Mouse (Mus musculus) embryonic facial prominence, embryonic 12.5 days (tissue): ENCODE measurements around the gene Abcb10. TPM values are rescaled to one million over a fixed set of nuclear protein-coding genes. Genes with fewer than 3 reads are reported as not detected.

Source experiments
- ATAC-seq: fragments of 200-750 bp; cut with Nextera tagmentation; 2 replicates; pipeline ENCODE4 v1.8.0; 2017; ENCODE audit not compliant: insufficient number of reproducible peaks, insufficient read depth, low FRiP score, low TSS enrichment
- H3K27ac ChIP-seq: fragments of 300-500 bp; sonication (generic); 2 replicates; pipeline ENCODE4 v1.5.1; 2016; ENCODE audit warnings: mild to moderate bottlenecking
- H3K27me3 ChIP-seq: fragments of 300-500 bp; sonication (generic); 2 replicates; pipeline ENCODE4 v1.6.1; 2016; ENCODE audit warnings: mild to moderate bottlenecking, moderate library complexity
- H3K36me3 ChIP-seq: fragments of 300-500 bp; sonication (generic); 2 replicates; pipeline ENCODE4 v1.6.1; 2016; ENCODE audit warnings: mild to moderate bottlenecking
- H3K4me1 ChIP-seq: fragments of 300-500 bp; sonication (generic); 2 replicates; pipeline ENCODE4 v1.6.1; 2016
- H3K4me2 ChIP-seq: fragments of 300-500 bp; sonication (generic); replicated peaks from 2 replicates; pipeline ENCODE4 v1.6.1; 2016; ENCODE audit warnings: mild to moderate bottlenecking, moderate library complexity
- H3K4me3 ChIP-seq: fragments of 300-500 bp; sonication (generic); 2 replicates; pipeline ENCODE4 v1.5.1; 2016; ENCODE audit warnings: mild to moderate bottlenecking
- H3K9ac ChIP-seq: fragments of 300-500 bp; sonication (generic); 2 replicates; pipeline ENCODE4 v1.6.1; 2016; ENCODE audit warnings: mild to moderate bottlenecking, moderate library complexity
- H3K9me3 ChIP-seq: fragments of 300-500 bp; sonication (generic); 2 replicates; pipeline ENCODE4 v1.6.1; 2016; ENCODE audit warnings: mild to moderate bottlenecking, moderate library complexity
- WGBS: fragments of 180-500 bp; shearing (Covaris S2); methylation state at CpG from one replicate; pipeline ENCODE4 v1.1.7; 2016; 5-methylcytosine and 5-hydroxymethylcytosine counted together
- polyA plus RNA-seq: library from polyadenylated mRNA; unstranded; fragments of >200 nt; fragmentation: Nextera tagmentation; extraction: Ambion mirVana; gene quantifications from 2 replicates; pipeline ENCODE4 v1.2.1, GENCODE M21; 2016

The Abcb10 gene
- polyA plus RNA-seq, 1 experiment from 2014 or later, result 21.7 TPM

DNA sequence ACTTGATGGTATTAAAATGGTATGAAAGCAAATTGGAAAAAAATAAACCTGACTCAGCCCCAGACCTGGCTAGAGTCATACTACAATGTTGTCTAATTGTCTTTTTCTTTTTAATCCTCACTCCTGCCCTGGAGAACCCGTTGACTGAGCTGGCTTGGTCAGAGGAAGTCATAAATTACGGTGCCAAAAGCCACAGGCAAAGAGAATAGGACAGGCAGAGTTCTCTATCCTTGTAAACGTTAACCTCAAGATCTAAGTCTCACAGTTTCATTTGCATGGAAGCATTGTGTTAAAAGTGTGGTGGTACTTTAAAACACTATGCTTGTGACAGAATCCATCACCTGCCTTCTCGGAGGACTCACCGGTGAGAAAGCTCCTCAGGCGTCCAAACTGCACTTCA, 24.9 kb upstream of the Abcb10 start:
- no peak for ATAC-seq
- Histone ChIP-seq H3K27me3 (no peaks in the 10 kb centered on the region), H3K27ac (no peak overlapping the region), H3K4me2 (no peak overlapping the region), H3K36me3 (peaks cover 69% of the 10 kb centered on the region), H3K9ac (no peak overlapping the region), H3K9me3 (no peaks in the 10 kb centered on the region), H3K4me3 (no peak overlapping the region), H3K4me1 (no peaks in the 10 kb centered on the region)
- 93% methylated on average over 6 of the region's 6 CpGs for WGBS

DNA sequence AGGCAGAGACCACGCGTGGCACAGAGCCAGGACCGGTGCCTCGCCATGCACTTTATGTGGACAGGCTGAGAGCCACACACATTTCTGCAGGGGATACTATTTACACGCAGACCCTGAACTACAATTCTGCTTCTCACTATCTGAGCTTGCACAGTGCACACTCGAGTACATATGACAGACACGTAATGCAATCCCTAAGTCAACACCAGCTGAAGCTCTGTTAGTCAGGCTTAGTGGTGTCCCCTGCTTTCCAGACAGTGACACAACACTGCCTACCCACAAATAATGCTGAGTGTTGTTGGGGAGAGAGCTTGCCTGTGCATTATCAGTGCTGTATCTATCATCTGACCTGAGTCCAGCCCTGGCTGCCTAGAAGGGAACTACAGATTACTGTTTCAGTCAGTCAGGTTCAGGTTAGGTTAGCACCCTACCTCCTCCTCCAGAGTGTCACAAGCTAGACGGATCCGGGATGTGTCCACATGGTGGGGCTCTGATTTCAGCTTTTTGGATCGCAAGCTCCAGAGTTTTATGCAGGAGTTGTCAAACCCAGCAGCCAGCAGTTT, 19.7 kb upstream of the Abcb10 start:
- Histone ChIP-seq H3K9me3 (no peaks in the 10 kb centered on the region), H3K27ac (no peak overlapping the region), H3K4me3 (no peak overlapping the region), H3K36me3 (peaks cover 75% of the 10 kb centered on the region), H3K4me1 (no peaks in the 10 kb centered on the region), H3K4me2 (no peak overlapping the region), H3K9ac (no peak overlapping the region), H3K27me3 (no peaks in the 10 kb centered on the region)
- WGBS, result 88% methylated on average over 10 of the region's 10 CpGs
- ATAC-seq, result no peak

DNA sequence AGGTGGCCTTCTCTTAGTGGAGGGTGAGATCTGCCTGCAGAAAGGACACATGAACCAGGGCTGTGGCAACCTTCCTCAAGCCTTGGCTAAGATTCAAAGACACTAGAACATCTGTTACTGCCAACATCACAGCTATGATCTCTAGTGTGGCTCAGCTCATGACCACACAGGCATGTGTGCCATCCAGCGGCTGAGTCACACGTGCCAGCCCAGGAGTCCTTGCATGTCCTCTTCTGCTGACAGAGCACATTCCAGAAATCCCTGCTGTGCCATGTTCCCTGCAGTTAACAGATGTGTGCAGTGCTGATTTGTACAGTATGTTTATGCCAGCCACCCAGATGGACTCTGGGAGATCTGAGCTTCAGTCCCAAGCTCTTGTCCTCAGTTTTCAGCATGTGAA, 16.6 kb upstream of the Abcb10 start:
- no peak for ATAC-seq
- WGBS, result 88% methylated on average over 2 of the region's 2 CpGs
- Histone ChIP-seq H3K9me3 (no peaks in the 10 kb centered on the region), H3K4me2 (no peak overlapping the region), H3K27ac (no peak overlapping the region), H3K4me3 (no peak overlapping the region), H3K4me1 (no peaks in the 10 kb centered on the region), H3K36me3 (peaks cover 67% of the 10 kb centered on the region), H3K27me3 (no peaks in the 10 kb centered on the region), H3K9ac (no peak overlapping the region)

DNA sequence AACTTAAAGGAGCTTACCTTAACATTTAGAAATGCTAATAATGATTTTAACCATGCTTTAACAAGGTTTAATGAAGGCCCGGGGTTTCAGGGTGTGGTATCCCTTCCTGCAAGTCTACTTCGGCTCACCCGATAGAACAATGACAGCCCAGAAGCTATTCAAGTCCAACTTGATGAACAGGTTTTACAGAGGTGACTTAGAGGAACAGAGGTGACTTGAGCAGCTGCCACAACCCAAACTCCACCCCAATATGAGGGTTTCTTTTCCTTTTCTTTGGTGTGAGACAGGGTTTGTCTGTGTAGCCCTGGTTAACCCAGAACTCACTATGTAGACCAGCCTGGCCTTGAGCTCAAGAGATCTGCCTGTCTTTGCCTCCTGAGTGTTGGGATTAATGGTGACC, 11.1 kb upstream of the Abcb10 start:
- 84% methylated on average over 3 of the region's 3 CpGs for WGBS
- Histone ChIP-seq H3K36me3 (peaks cover 29% of the 10 kb centered on the region), H3K4me2 (no peak overlapping the region), H3K9ac (no peak overlapping the region), H3K27ac (0 out of 2 replicates have a peak overlapping the region, but pooled peaks have one; percentile 11), H3K27me3 (no peaks in the 10 kb centered on the region), H3K4me3 (no peak overlapping the region), H3K4me1 (no peaks in the 10 kb centered on the region), H3K9me3 (no peaks in the 10 kb centered on the region)
- no peak for ATAC-seq

DNA sequence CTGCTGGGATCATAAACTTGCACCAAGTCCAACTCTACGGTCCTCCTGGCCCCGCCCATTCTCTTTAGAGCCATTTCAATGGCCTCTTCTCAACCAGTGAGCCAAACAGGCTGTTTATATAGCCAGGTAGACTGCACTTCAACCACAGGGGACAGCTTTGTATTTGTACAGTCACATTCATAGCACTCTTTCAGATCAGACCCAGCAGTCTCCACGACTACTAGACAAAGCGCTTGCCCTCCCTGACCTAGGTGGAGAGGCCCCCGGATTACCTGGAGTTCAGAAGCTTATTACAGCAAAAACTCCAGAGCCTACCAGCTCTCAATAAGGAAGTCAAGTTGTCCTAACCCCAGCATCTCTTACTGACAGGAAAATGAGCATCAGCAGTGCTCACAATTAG, 10.7 kb upstream of the Abcb10 start:
- H3K4me3 ChIP-seq, result no peak overlapping the region
- H3K4me1 ChIP-seq, result no peaks in the 10 kb centered on the region
- no peak overlapping the region for H3K9ac ChIP-seq
- no peak overlapping the region for H3K27ac ChIP-seq
- WGBS, result 87% methylated on average over 5 of the region's 5 CpGs
- H3K4me2 ChIP-seq, result no peak overlapping the region
- no peaks in the 10 kb centered on the region for H3K9me3 ChIP-seq
- ATAC-seq, result no peak
- no peaks in the 10 kb centered on the region for H3K27me3 ChIP-seq
- peaks cover 29% of the 10 kb centered on the region for H3K36me3 ChIP-seq

DNA sequence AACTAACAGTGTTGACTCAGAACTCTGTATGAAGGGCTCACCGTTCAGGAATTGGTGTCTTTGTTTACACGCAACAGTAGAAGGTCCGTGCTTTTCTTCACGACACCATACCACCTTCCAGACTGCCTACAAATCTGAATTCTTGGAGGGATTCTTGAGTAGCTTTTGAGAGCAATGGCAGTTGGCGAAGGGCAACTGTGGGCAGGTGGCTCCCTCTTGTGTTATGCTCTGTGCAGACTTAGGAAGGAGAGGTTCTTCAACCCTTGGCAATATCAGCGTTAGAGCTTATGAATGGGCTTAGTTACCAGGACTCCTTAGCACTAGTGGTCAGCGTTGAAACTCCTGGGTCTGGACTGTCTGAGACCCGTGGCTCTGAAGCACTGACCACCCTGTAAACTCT, 9.7 kb upstream of the Abcb10 start:
- ATAC-seq, result no peak

DNA sequence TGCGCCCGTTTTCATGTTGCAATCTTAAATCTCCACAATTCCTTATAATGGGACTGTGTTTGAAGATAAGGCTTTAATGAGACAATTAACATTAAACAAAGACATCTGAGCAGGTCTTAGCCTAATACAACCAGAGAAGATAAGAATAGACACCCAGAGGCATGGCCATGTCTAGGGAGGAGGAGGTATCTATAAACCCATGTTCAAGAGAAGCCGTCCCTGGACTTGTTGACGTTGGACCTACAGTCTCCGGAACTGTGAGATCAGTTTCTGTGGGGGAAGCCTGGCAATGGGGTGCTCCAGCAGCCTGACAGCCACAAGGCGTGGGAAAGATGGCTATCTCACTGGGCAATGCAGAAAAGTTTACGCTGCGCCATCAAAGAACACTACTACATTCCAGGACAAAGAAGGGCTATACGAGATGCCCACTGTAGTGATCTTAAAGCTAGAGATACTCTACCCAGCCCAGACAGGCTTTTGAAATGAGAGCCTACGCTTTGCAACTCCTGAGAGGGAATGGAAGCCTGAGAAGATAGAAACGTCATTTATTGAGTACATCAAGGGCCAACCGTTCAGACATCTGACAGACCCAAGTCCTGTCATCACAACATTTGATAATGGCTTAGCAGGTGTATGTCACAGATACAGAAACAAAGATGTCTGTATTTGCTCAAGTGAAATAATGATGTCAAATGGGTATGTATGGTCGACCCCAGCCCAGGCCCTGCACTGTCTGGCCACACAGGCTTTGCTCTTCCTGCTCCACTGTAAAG, 7.5 kb upstream of the Abcb10 start:
- H3K27me3 ChIP-seq, result no peaks in the 10 kb centered on the region
- no peak for ATAC-seq
- H3K9me3 ChIP-seq, result no peaks in the 10 kb centered on the region
- no peaks in the 10 kb centered on the region for H3K4me1 ChIP-seq
- H3K9ac ChIP-seq, result no peak overlapping the region
- H3K27ac ChIP-seq, result no peak overlapping the region
- WGBS, result 91% methylated on average over 13 of the region's 13 CpGs
- no peak overlapping the region for H3K4me3 ChIP-seq
- H3K4me2 ChIP-seq, result no peak overlapping the region
- H3K36me3 ChIP-seq, result peaks cover 11% of the 10 kb centered on the region; the same call in 1 of the 2 replicates

More for the DNA sequence above, 9.7 kb upstream of the Abcb10 start:
- 84% methylated on average over 8 of the region's 8 CpGs for WGBS
- Histone ChIP-seq H3K4me3 (no peak overlapping the region), H3K9ac (no peak overlapping the region), H3K27me3 (no peaks in the 10 kb centered on the region), H3K4me1 (no peaks in the 10 kb centered on the region), H3K27ac (no peak overlapping the region), H3K9me3 (no peaks in the 10 kb centered on the region), H3K36me3 (peaks cover 25% of the 10 kb centered on the region), H3K4me2 (no peak overlapping the region)

DNA sequence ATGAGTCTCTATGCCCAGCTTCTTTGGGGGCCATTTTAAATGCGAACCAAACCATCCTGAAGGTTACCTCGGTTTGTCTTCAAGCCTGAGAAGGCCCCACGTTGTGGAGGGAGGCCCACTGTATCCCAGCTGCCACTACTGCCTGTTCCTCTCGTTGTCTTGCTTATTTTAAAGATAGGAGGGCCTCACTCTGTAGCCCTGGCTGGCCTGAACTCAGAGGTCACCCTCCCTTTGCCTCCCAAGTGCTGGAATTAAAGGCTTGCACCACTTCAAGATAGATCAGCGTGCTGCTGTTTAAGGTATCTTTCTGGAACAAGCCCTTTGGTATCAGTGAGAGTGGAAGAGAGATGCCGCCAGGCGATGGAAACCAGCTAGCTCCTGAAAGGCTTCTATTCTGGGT, 6.2 kb upstream of the Abcb10 start:
- no peak for ATAC-seq
- Histone ChIP-seq H3K36me3 (0 out of 2 replicates have a peak, but pooled peaks cover under 1% of the 10 kb centered on the region), H3K4me2 (no peak overlapping the region), H3K27ac (no peak overlapping the region), H3K4me1 (no peaks in the 10 kb centered on the region), H3K4me3 (no peak overlapping the region), H3K9ac (no peak overlapping the region), H3K9me3 (no peaks in the 10 kb centered on the region), H3K27me3 (no peaks in the 10 kb centered on the region)
- WGBS, result 72% methylated on average over 7 of the region's 7 CpGs

DNA sequence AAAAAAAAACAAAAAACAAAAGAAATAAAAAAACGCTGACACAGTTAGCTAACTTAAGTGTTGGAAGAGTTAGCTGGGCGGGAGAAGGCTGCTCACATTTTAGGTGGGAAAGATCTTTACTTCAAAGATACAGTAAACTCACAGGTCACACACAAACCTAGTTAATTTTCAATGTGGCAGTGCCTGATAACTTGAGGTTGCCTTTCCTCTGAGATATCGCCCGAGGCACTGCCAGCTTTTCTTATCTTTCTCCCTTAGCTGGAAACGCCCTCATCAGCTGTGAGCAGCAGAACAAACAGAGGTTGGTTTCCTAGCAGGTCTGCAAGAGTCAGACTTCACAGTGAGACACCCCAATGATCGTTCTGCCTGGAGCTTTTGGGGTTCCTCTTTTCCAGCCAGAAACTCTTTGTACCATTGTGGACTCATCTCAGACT, 5.7 kb upstream of the Abcb10 start:
- ATAC-seq, result no peak
- H3K27me3 ChIP-seq, result no peaks in the 10 kb centered on the region
- WGBS, result 58% methylated on average over 6 of the region's 6 CpGs
- no peak overlapping the region for H3K27ac ChIP-seq
- no peak overlapping the region for H3K4me3 ChIP-seq
- H3K36me3 ChIP-seq, result no peaks in the 10 kb centered on the region
- no peak overlapping the region for H3K9ac ChIP-seq
- no peak overlapping the region for H3K4me2 ChIP-seq
- H3K4me1 ChIP-seq, result no peaks in the 10 kb centered on the region
- H3K9me3 ChIP-seq, result no peaks in the 10 kb centered on the region

DNA sequence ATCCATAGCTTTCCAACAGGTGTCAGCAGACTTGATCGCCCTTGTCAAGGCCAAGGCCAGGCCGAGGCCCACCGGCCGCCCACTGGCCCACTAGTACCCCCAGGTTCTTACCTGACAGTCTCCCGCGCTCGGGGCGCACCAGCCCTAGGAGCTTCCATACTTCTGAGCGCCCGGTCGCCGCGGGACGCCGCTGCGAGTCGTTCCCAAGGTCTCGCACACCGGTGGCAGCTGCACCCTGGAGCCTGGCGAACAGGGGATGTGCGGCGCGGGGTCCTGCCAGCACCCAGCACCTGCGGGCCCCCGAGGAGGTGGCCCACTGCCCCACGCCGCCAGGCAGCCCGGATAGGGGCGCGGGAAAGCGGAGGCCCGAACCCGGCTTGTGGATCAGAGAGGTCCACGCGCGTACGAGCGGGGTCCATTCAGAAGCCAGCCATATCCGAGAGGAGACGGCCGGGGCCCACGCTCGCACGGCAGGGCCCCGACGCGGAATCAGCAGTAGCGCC, 580 bp downstream of the Abcb10 start:
- peak overlapping the region; percentile 92 for H3K4me2 ChIP-seq
- H3K27me3 ChIP-seq, result no peaks in the 10 kb centered on the region
- no peaks in the 10 kb centered on the region for H3K36me3 ChIP-seq
- peak; percentile 7; the same call in 1 of the 2 replicates for ATAC-seq
- H3K4me3 ChIP-seq, result peak overlapping the region; percentile 76
- under 1% methylated on average over 48 of the region's 48 CpGs for WGBS
- no peaks in the 10 kb centered on the region for H3K9me3 ChIP-seq
- peak overlapping the region; percentile 83 for H3K27ac ChIP-seq
- peak overlapping the region; percentile 82 for H3K9ac ChIP-seq
- peaks cover 8% of the 10 kb centered on the region; the same call in 1 of the 2 replicates for H3K4me1 ChIP-seq

DNA sequence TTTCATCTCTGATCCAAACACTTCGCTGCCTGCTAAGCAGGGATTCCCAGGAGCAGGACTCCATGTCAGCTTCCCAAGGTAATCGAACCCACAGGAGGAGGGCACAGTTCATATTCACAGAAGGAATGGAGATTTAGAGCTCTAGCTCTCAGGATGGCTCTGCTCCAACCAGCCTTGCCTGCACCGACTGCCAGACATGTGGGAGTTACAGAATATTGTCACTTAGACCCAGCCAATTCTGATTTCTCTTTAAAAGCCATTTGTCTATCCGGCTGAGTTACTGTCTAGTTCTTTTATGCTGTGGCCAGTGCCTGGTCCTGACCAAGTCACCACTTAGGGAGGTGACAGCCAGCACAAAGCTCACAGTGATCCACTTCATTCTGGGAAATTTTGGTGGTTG, 1.2 kb downstream of the Abcb10 start:
- H3K4me3 ChIP-seq, result peak overlapping the region; percentile 76
- peaks cover 8% of the 10 kb centered on the region; the same call in 1 of the 2 replicates for H3K4me1 ChIP-seq
- H3K9me3 ChIP-seq, result no peaks in the 10 kb centered on the region
- no peak overlapping the region for H3K9ac ChIP-seq
- H3K27ac ChIP-seq, result no peak overlapping the region
- H3K27me3 ChIP-seq, result no peaks in the 10 kb centered on the region
- ATAC-seq, result no peak
- WGBS, result 45% methylated on average over 4 of the region's 4 CpGs
- H3K36me3 ChIP-seq, result no peaks in the 10 kb centered on the region
- peak overlapping the region; percentile 92 for H3K4me2 ChIP-seq

DNA sequence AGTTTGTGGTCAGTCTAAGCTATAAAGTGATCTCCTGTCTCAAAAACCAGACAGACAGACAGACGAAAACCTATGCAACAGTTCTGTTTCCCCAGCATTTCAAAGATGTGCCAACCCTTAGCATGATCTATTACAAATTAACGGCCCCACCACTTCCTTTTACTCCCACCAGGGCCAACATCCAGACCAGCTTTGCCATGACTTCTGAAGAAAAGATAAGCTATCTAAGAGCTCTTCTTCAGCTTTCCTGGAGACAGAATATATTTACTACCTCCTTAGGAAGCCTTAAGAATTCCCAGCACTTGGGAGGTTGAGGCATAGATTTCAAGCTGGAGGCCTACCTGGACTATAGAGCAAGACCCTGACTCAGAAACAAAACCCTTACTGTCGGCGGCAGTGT, 2.7 kb downstream of the Abcb10 start:
- Histone ChIP-seq H3K4me2 (no peak overlapping the region), H3K4me1 (peaks cover 8% of the 10 kb centered on the region; the same call in 1 of the 2 replicates), H3K27ac (0 out of 2 replicates have a peak overlapping the region, but pooled peaks have one; percentile 30), H3K27me3 (no peaks in the 10 kb centered on the region), H3K4me3 (no peak overlapping the region), H3K9ac (no peak overlapping the region), H3K36me3 (no peaks in the 10 kb centered on the region), H3K9me3 (no peaks in the 10 kb centered on the region)
- 63% methylated on average over 4 of the region's 4 CpGs for WGBS
- no peak for ATAC-seq
